Mouse (Mus musculus) erythroblast, embryonic 14.5 days (primary cell): Measurements from ENCODE around the gene Ropn1. TPM values are rescaled to one million over a fixed set of nuclear protein-coding genes. Genes with fewer than 3 reads are reported as not detected.

ENCODE experiments used
- H3K27me3 ChIP-seq: 2 replicates; pipeline ENCODE4 v1.6.1; 2012; ENCODE audit warnings: inconsistent platforms; ENCODE audit not compliant: control insufficient read depth
- H3K36me3 ChIP-seq: 2 replicates; pipeline ENCODE4 v1.6.1; 2012; ENCODE audit warnings: mild to moderate bottlenecking, inconsistent platforms; ENCODE audit not compliant: control insufficient read depth
- H3K4me1 ChIP-seq: 2 replicates; pipeline ENCODE4 v1.6.1; 2012; ENCODE audit warnings: inconsistent platforms; ENCODE audit not compliant: control insufficient read depth
- H3K4me3 ChIP-seq: replicated peaks from 2 replicates; pipeline ENCODE3; 2012; ENCODE audit warnings: moderate library complexity, mild to moderate bottlenecking, inconsistent platforms
- H3K9me3 ChIP-seq: 2 replicates; pipeline ENCODE4 v1.6.1; 2012; ENCODE audit warnings: low read length, inconsistent platforms, mixed read lengths; ENCODE audit not compliant: control insufficient read depth
- GATA1 ChIP-seq: IDR thresholded peaks from 2 replicates; pipeline ENCODE4 v1.6.1; 2012; ENCODE audit warnings: low read length, inconsistent platforms, mixed read lengths
- TAL1 ChIP-seq: IDR thresholded peaks from 3 replicates; pipeline ENCODE4 v1.6.1; 2012; ENCODE audit warnings: low read length, inconsistent platforms, mixed read lengths
- polyA plus RNA-seq: library from polyadenylated mRNA; stranded (reverse); fragments of >175 nt; gene quantifications from 2 replicates; pipeline ENCODE4 v1.2.3, GENCODE M21; 2012

Ropn1 gene
- polyA plus RNA-seq, 1 experiment: not detected

DNA sequence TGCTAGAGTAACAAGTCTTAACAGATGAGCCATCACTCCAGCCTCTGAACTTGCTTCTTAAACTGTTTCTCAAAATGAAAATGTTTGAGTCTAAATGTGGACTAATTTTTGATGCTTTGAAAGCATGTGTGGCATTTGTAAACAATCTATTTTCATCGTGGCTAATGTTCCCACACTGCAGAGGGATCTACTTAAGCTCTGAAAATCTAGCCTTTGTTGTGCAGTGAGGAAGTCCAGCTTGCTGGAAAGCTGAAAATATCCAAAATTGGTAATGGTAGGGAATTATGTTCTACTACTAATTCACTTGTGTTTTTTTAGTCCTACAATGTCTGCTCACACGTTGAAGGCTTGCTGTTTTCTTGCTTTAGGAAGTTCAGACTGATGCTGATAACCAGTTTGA lies 56.3 kb downstream of the Ropn1 start:
- Histone ChIP-seq H3K4me1 (no peaks in the 10 kb centered on the region), H3K36me3 (peaks cover 54% of the 10 kb centered on the region), H3K27me3 (no peaks in the 10 kb centered on the region), H3K4me3 (no peak overlapping the region), H3K9me3 (no peaks in the 10 kb centered on the region)
- no peak for TF ChIP-seq TAL1
- no peak for TF ChIP-seq GATA1

DNA sequence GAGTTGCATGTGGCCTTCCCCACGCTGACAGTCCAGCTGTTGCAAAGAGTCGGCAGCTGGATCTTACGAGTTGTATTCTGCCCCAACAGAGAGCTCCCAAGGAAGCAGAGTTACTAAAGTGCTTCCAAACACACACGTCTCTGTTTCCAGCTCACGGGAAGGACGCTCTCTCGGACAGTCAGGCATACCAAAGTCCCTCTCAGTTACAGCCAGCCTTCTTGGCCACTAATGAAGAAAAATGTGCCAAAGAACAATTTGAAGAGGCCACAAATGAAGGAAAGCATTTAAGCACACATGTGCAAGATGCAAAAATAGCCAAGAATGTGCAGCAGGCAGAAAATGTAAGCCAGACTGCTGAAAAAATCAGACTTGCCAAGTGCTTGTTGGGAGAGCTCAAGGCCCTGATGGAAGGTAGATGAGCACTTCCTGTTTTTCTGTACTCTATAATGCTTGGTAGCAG lies 56.8 kb downstream of the Ropn1 start:
- Histone ChIP-seq H3K27me3 (no peaks in the 10 kb centered on the region), H3K9me3 (no peaks in the 10 kb centered on the region), H3K4me3 (no peak overlapping the region), H3K36me3 (peaks cover 51% of the 10 kb centered on the region), H3K4me1 (no peaks in the 10 kb centered on the region)
- no peak for TF ChIP-seq TAL1
- no peak for TF ChIP-seq GATA1

DNA sequence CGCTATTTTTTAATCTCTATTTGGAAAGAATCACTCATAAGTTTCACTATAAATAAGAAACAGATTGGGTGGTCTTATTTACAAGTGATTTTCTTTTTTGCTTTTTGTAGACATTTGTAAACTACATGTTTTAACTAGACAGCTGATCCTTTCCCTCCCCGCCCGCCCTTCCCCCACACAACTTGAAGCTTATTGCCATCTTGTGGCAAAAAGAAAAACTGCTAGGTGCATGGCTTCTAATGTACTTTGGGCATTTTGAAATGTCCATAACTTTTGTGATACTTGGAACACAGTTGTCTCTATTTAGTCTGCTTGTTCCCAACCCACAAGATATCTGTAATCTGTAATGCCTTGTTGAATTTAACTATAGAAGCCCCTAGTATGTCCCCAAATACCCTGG lies 61.8 kb downstream of the Ropn1 start:
- Histone ChIP-seq H3K9me3 (no peaks in the 10 kb centered on the region), H3K4me1 (no peaks in the 10 kb centered on the region), H3K27me3 (no peaks in the 10 kb centered on the region), H3K4me3 (no peak overlapping the region), H3K36me3 (peaks cover 39% of the 10 kb centered on the region)
- TF ChIP-seq GATA1: no peak

DNA sequence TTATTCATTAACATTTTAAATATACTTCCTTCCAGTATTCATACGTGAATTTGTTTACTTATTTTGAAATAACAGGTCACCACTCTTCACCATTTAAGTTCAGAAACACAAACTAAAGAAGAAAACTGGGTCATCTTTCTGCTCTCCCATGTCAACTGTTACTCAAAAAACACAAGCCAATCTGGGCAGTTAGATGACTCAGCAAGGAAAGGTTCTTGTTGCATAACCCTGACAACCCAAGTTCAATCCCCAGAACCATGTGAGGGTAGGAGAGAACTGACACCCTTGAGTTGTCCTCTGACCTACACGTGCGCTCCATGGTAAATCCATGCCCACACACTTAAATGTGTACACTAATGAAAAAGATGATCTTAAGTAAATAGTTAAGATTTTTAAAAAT lies 75.4 kb downstream of the Ropn1 start:
- TF ChIP-seq GATA1 (no peak), TAL1 (no peak)
- Histone ChIP-seq H3K27me3 (no peaks in the 10 kb centered on the region), H3K9me3 (no peaks in the 10 kb centered on the region), H3K4me1 (no peaks in the 10 kb centered on the region), H3K4me3 (no peak overlapping the region), H3K36me3 (peaks cover 27% of the 10 kb centered on the region)

Other genes with a start within 250 kb of the Ropn1 start
- 0.13 and 0.15 TPM in 2 replicates for gene Kalrn, start 76.4 kb upstream of the Ropn1 start, polyA plus RNA-seq
- 0.01 and 0.02 TPM in 2 replicates for gene Ccdc14, start 40.7 kb downstream of the Ropn1 start, polyA plus RNA-seq
- 0.04 TPM in 1 of 2 replicates, not detected in the other for gene Mylk, start 95.3 kb downstream of the Ropn1 start, polyA plus RNA-seq